Mouse (Mus musculus) liver, adult 2 months (tissue): ENCODE measurements around the gene Trim68.

Experiments
- CTCF ChIP-seq: fragments of 200-500 bp; IDR thresholded peaks from 2 replicates; pipeline ENCODE4 v1.5.1; 2011; ENCODE audit warnings: low read depth, low read length, control low read depth
- POLR2A ChIP-seq: fragments of 200-500 bp; IDR thresholded peaks from 2 replicates; pipeline ENCODE4 v1.6.1; 2011; ENCODE audit warnings: low read length, control low read depth; ENCODE audit not compliant: insufficient read depth; ENCODE audit errors: extremely low read depth

GRCm38 (mm10) chr7:102665378-102665777, 21.7 kb downstream of the Trim68 start:
- TF ChIP-seq CTCF (no peak), POLR2A (no peak)
